In genomic region chr14:56886594-56887513, GRCm38 (mm10) we compare ENCODE assay signal across 8 mouse cellular contexts. TPM values are rescaled to one million over a fixed set of nuclear protein-coding genes. Genes with fewer than 3 reads are reported as not detected.
DNase-seq lines count a peak whose midpoint lies in the region.
"Not testable (repeated sequence)": the region's sequence is repeated elsewhere in the genome, so short reads cannot be mapped to it uniquely, and the experiment has no call there.

Gene Zmym2 (plus strand): TSS chr14:56886653.

- peak; percentile 84 to 96 for DNase-seq in adrenal gland, adult (ENCODE audit: inconsistent age in 2 of 2, low spot score in 1 of 2)
- peak; percentile 76 for DNase-seq in embryo, embryonic 10 days (ENCODE audit: low spot score)
- peak; percentile 73 for DNase-seq in gastrocnemius, postnatal 10 days
- peak; percentile 89 for DNase-seq in induced T-regulatory cell, adult 2 months (ENCODE audit: low read depth)
- peak; percentile 52 to 69 for DNase-seq in left cerebral cortex, adult 9 months (ENCODE audit: low spot score in 2 of 2)
- DNase-seq in right cerebral cortex, adult 2 months (ENCODE audit: low spot score in 2 of 2): peak; percentile 63 to 75
- peak; percentile 29 for DNase-seq in urinary bladder, postnatal 10 days (ENCODE audit: low spot score)

- peaks cover 28% of the 10 kb centered on the region for H3K4me1 ChIP-seq in megakaryocyte, embryonic 14.5 days

- peaks cover 35% of the 10 kb centered on the region for H3K36me3 ChIP-seq in megakaryocyte, embryonic 14.5 days (replicated peaks; ENCODE audit: low read length)

- H3K9me3 ChIP-seq in megakaryocyte, embryonic 14.5 days: not testable (repeated sequence)

- not testable (repeated sequence) for H3K27me3 ChIP-seq in megakaryocyte, embryonic 14.5 days (replicated peaks)

- H3K4me3 ChIP-seq in megakaryocyte, embryonic 14.5 days (replicated peaks): peak within 1 kb of the TSS; percentile 92

RNA-seq across cellular contexts. Expression of gene Zmym2, which starts in this region (rescaled TPM):
- 10 to 100 TPM; 36.9 to 43.6 TPM for total RNA-seq in gastrocnemius, postnatal 10 days (2021)
- 1.2 TPM in 1 of 2 replicates, not detected in the other for polyA plus RNA-seq in megakaryocyte, embryonic 14.5 days (2012; ENCODE audit: insufficient read depth, low replicate concordance)

Comparison
In these comparisons a context has a peak if more than half of its experiments do, and no peak if none do; other contexts are left out.
1. Peak in every context shown above with its lines: DNase-seq and H3K4me3 ChIP-seq.
2. DNase-seq: peak in every context shown above with its lines; median percentile 90 in adrenal gland, adult; 89 in induced T-regulatory cell, adult 2 months; 76 in embryo, embryonic 10 days; 73 in gastrocnemius, postnatal 10 days; 69 in right cerebral cortex, adult 2 months; 60 in left cerebral cortex, adult 9 months; 29 in urinary bladder, postnatal 10 days.